Mouse (Mus musculus) forebrain, postnatal 0 days (tissue): ENCODE measurements around the gene Ccdc69. TPM values are rescaled to one million over a fixed set of nuclear protein-coding genes. Genes with fewer than 3 reads are reported as not detected.

Experiments used
- ATAC-seq: fragments of 200-750 bp; cut with Nextera tagmentation; 2 replicates; pipeline ENCODE4 v1.8.0; 2017; ENCODE audit warnings: mild to moderate bottlenecking, moderate library complexity
- DNase-seq: peaks from one replicate; pipeline ENCODE4 v3.0.0-alpha.2; 2015
- H3K27ac ChIP-seq: fragments of 300-500 bp; sonication (generic); 2 replicates; pipeline ENCODE4 v1.5.1; 2014; ENCODE audit warnings: low read depth, mild to moderate bottlenecking, antibody characterized with exemption, low read length, moderate library complexity, mixed read lengths
- H3K27me3 ChIP-seq: fragments of 300-500 bp; sonication (generic); 2 replicates; pipeline ENCODE4 v1.6.1; 2014; ENCODE audit warnings: mild to moderate bottlenecking, low read length, mixed read lengths; ENCODE audit not compliant: insufficient read depth
- H3K36me3 ChIP-seq: fragments of 300-500 bp; sonication (generic); 2 replicates; pipeline ENCODE4 v1.6.1; 2014; ENCODE audit warnings: mild to moderate bottlenecking, moderate library complexity; ENCODE audit not compliant: insufficient read depth
- H3K4me1 ChIP-seq: fragments of 300-500 bp; sonication (generic); 2 replicates; pipeline ENCODE4 v1.6.1; 2014; ENCODE audit warnings: antibody characterized with exemption; ENCODE audit not compliant: insufficient read depth
- H3K4me2 ChIP-seq: fragments of 300-500 bp; sonication (generic); 2 replicates; pipeline ENCODE4 v1.6.1; 2014; ENCODE audit warnings: low read depth, mild to moderate bottlenecking, moderate library complexity
- H3K4me3 ChIP-seq: fragments of 300-500 bp; sonication (generic); 2 replicates; pipeline ENCODE4 v1.5.1; 2014; ENCODE audit warnings: low read depth, low read length, mixed read lengths
- H3K9ac ChIP-seq: fragments of 300-500 bp; sonication (generic); 2 replicates; pipeline ENCODE4 v1.6.1; 2014; ENCODE audit warnings: mild to moderate bottlenecking
- H3K9me3 ChIP-seq: fragments of 300-500 bp; sonication (generic); 2 replicates; pipeline ENCODE4 v1.6.1; 2016; ENCODE audit warnings: low read length
- CTCF ChIP-seq: sonication (generic); IDR thresholded peaks from 2 replicates; pipeline ENCODE4 v1.5.1; 2016; ENCODE audit warnings: antibody characterized with exemption, control low read depth, low read depth
- WGBS: fragments of 180-500 bp; shearing (Covaris S2); extraction: QIAGEN DNeasy Blood & Tissue Kit; methylation state at CpG from one replicate; pipeline ENCODE4 v1.1.7; 2014; 5-methylcytosine and 5-hydroxymethylcytosine counted together
- polyA plus RNA-seq: library from polyadenylated mRNA; unstranded; fragments of >200 nt; fragmentation: Nextera tagmentation; extraction: Ambion mirVana; gene quantifications from 2 replicates; pipeline ENCODE4 v1.2.1, GENCODE M21; 2015
- total RNA-seq: library from RNA; depleted of rRNA; stranded (reverse); fragments of >200 nt; gene quantifications from 2 replicates; pipeline ENCODE4 v1.2.3, GENCODE M21; 2014

Ccdc69 gene
- total and polyA plus RNA-seq, 2 experiments from 2014 or later = 0.18 to 0.48 TPM

GRCm38 (mm10) chr11:55021859-55022258 lies 56.1 kb downstream of the Ccdc69 start:
- TF ChIP-seq CTCF = no peak
- Histone ChIP-seq H3K4me1 (peaks cover 34% of the 10 kb centered on the region), H3K4me2 (no peak overlapping the region), H3K4me3 (no peak overlapping the region), H3K9me3 (no peaks in the 10 kb centered on the region), H3K36me3 (peaks cover 19% of the 10 kb centered on the region), H3K27ac (no peak overlapping the region), H3K27me3 (no peaks in the 10 kb centered on the region), H3K9ac (no peak overlapping the region)
- DNase-seq = no peak
- no peak for ATAC-seq
- 60% methylated on average over 6 of the region's 6 CpGs for WGBS

GRCm38 (mm10) chr11:55021458-55021857 lies 56.5 kb downstream of the Ccdc69 start:
- DNase-seq (no peak), ATAC-seq (no peak)
- TF ChIP-seq CTCF = no peak
- Histone ChIP-seq H3K9ac (no peak overlapping the region), H3K4me2 (no peak overlapping the region), H3K27me3 (no peaks in the 10 kb centered on the region), H3K4me3 (no peak overlapping the region), H3K27ac (no peak overlapping the region; the same call in 1 of the 2 replicates), H3K9me3 (no peaks in the 10 kb centered on the region), H3K36me3 (peaks cover 19% of the 10 kb centered on the region), H3K4me1 (peaks cover 34% of the 10 kb centered on the region)

GRCm38 (mm10) chr11:55019711-55020110 lies 58.2 kb downstream of the Ccdc69 start:
- WGBS = 88% methylated on average over 2 of the region's 2 CpGs
- no peak for ATAC-seq
- Histone ChIP-seq H3K27me3 (no peaks in the 10 kb centered on the region), H3K4me1 (peaks cover 34% of the 10 kb centered on the region), H3K9me3 (no peaks in the 10 kb centered on the region), H3K9ac (no peak overlapping the region), H3K36me3 (peaks cover 19% of the 10 kb centered on the region), H3K4me3 (no peak overlapping the region), H3K27ac (no peak overlapping the region), H3K4me2 (no peak overlapping the region)
- no peak for DNase-seq
- no peak for TF ChIP-seq CTCF

- no peak for ATAC-seq
- Histone ChIP-seq H3K27ac (no peak overlapping the region), H3K4me3 (no peak overlapping the region), H3K9ac (no peak overlapping the region), H3K9me3 (no peaks in the 10 kb centered on the region), H3K27me3 (no peaks in the 10 kb centered on the region), H3K4me1 (peaks cover 19% of the 10 kb centered on the region), H3K36me3 (peaks cover 19% of the 10 kb centered on the region), H3K4me2 (no peak overlapping the region)
- DNase-seq = no peak
- 76% methylated on average over 6 of the region's 6 CpGs for WGBS
- no peak for TF ChIP-seq CTCF
Measured at GRCm38 (mm10) chr11:55018034-55018433, 59.9 kb downstream of the Ccdc69 start.

DNA sequence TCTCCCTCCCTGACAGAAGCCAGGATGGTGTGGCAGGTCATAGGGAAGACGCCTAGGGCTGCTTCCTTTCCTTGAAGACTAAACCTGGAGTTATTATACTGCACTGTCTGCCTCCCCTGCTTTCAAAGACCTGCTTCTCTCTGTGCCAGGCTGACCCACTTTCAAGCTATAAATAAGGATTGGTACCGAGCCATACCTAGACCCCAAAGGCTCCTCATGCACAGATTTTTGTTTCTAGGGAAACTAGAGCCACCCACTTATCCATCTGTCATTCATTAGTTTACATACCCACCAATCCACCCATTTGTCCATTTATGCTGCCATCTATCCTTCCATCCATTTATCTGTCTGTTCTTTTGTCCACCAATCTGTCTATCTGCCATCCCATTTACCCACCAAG lies 60.7 kb downstream of the Ccdc69 start:
- WGBS = 76% methylated on average over 2 of the region's 2 CpGs

DNA sequence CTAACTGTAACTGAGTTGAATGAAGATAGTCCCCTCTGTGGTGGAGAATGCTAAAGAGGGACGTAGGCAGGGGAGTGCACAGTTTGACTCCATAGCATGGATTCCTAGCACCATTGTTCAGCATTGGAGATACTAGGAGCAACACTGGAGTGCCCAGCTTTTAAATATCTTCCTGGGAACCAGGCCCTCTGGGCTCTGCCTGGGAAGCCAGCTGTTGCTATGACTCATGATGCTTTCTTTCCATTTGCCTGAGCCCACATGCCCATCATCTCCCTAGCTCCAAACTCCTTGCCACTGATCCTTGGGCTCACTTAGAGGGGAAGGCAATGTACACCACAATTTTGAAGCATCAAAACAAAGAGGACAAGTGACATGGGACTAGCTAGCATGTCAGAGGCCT lies 61.2 kb downstream of the Ccdc69 start:
- WGBS = 41% methylated on average over 1 of the region's 1 CpGs
- H3K27ac ChIP-seq = 0 out of 2 replicates have a peak overlapping the region, but pooled peaks have one; percentile 16
- ATAC-seq = no peak

More for the DNA sequence above, 60.7 kb downstream of the Ccdc69 start:
- Histone ChIP-seq H3K9me3 (no peaks in the 10 kb centered on the region), H3K9ac (no peak overlapping the region), H3K4me2 (no peak overlapping the region), H3K4me1 (peaks cover 11% of the 10 kb centered on the region; the same call in 1 of the 2 replicates), H3K36me3 (peaks cover 24% of the 10 kb centered on the region), H3K4me3 (no peak overlapping the region), H3K27me3 (no peaks in the 10 kb centered on the region), H3K27ac (no peak overlapping the region)
- ATAC-seq (no peak), DNase-seq (no peak)
- no peak for TF ChIP-seq CTCF

GRCm38 (mm10) chr11:55015831-55016241 lies 62.1 kb downstream of the Ccdc69 start:
- WGBS = 35% methylated on average over 9 of the region's 9 CpGs
- H3K27ac ChIP-seq = peak overlapping the region; percentile 67
- H3K27me3 ChIP-seq = no peaks in the 10 kb centered on the region
- H3K4me1 ChIP-seq = no peaks in the 10 kb centered on the region
- no peak overlapping the region for H3K9ac ChIP-seq
- H3K4me3 ChIP-seq = no peak overlapping the region
- ATAC-seq (peak; percentile 72), DNase-seq (peak; percentile 41)
- H3K36me3 ChIP-seq = peaks cover 28% of the 10 kb centered on the region
- no peak overlapping the region for H3K4me2 ChIP-seq
- TF ChIP-seq CTCF = no peak
- no peaks in the 10 kb centered on the region for H3K9me3 ChIP-seq

More for the DNA sequence above, 61.2 kb downstream of the Ccdc69 start:
- TF ChIP-seq CTCF = no peak
- Histone ChIP-seq H3K4me2 (no peak overlapping the region), H3K4me3 (no peak overlapping the region), H3K36me3 (peaks cover 25% of the 10 kb centered on the region), H3K27me3 (no peaks in the 10 kb centered on the region), H3K9ac (no peak overlapping the region), H3K4me1 (0 out of 2 replicates have a peak, but pooled peaks cover 6% of the 10 kb centered on the region), H3K9me3 (no peaks in the 10 kb centered on the region)
- no peak for DNase-seq
